Mouse (Mus musculus): ENCODE data around the gene Nenf.

DNA sequence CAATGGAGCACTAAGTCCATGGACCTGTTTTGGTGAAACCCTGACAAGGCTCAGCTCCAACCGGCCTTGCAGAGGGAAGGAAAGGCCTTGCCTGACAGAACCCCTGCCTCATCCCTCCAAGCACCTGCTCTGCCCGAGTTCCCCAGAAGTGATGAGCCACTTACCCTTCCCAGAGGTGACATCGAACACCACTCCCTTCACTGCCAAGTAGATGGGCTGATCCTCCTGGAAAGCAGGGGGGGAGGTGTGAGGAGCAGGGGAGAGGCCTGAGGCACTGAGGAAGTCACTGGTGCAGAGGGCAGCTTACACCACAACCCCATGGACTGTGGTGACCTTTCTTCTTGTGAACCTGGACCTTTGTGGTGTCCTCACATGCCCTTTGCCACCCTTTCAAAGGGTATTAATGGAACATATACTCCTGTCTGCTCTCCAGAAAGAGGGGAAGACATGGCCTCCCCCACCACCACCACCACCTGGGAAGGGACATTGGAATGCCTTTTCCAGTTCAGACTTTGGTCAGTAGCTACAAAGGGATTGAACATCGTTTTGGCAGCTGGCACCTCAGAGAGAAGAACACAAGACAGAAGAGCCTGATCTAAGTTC is 6.6 kb downstream of the Nenf start:
- TF ChIP-seq POLR2A (IDR thresholded peaks at IDR 0.05; ENCODE audit: control insufficient read depth, low read depth, low read length) (no peak), CTCF (IDR thresholded peaks at IDR 0.05; ENCODE audit: control insufficient read depth, insufficient read depth, insufficient replicate concordance, low read depth, low read length) (no peak)
